Comparison of ENCODE assay signal across 19 mouse cellular contexts in the genomic region with DNA sequence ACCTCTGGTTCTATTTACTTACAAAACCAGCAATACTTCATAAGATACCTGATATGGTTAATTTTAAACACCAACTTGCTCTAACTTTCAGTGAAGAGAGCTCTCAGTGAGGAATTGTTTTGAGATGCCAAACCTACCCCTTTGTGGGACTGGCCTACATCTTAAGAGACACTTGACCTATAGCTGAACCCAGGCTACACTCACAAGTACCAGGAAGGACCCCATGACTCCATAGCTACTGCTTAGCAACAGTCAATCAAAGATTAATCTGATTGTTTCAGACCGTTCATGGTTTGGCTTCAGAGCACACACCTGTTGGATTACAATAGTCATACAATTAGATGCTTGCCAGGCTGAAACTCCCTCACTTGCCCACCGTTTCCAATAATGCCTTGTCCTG.
"Had no signal": no experiment of that assay in that cellular context is flagged by ENCODE, and none has a peak within 500 bp of the region (broad histone marks: within the 10 kb centered on the region; RNA-seq: fewer than 3 reads in every experiment).

No protein-coding gene starts in this region.

- H3K9me3 ChIP-seq: limb, embryonic 15.5 days; liver, embryonic 12.5 days; midbrain, embryonic 13.5 days; neural tube, embryonic 13.5 days; neural tube, embryonic 15.5 days had no signal

- H3K4me3 ChIP-seq: limb, embryonic 15.5 days; liver, embryonic 12.5 days; megakaryocyte, embryonic 14.5 days; midbrain, embryonic 13.5 days; myocyte; neural tube, embryonic 13.5 days; neural tube, embryonic 15.5 days had no signal

- H3K4me1 ChIP-seq: limb, embryonic 15.5 days; liver, embryonic 12.5 days; megakaryocyte, embryonic 14.5 days; midbrain, embryonic 13.5 days; neural tube, embryonic 13.5 days; neural tube, embryonic 15.5 days had no signal

- H3K27ac ChIP-seq: limb, embryonic 15.5 days; liver, embryonic 12.5 days; liver, embryonic 14.5 days; macrophage; midbrain, embryonic 13.5 days; neural tube, embryonic 13.5 days; neural tube, embryonic 15.5 days had no signal

- H3K36me3 ChIP-seq: limb, embryonic 15.5 days; liver, embryonic 12.5 days; midbrain, embryonic 13.5 days; neural tube, embryonic 13.5 days; neural tube, embryonic 15.5 days had no signal

- ATAC-seq: liver, embryonic 12.5 days; midbrain, embryonic 13.5 days; midbrain, embryonic 16.5 days had no signal

- DNase-seq: retina, postnatal 1 day; right cerebral cortex, adult 18-20 months; right cerebral cortex, postnatal 25 days; right cerebral cortex, postnatal 4 days; spleen, adult 18-20 months; thymus, adult 18-20 months; thymus, postnatal 25 days; thymus, postnatal 4 days had no signal

- H3K27me3 ChIP-seq: limb, embryonic 15.5 days; liver, embryonic 12.5 days; megakaryocyte, embryonic 14.5 days; midbrain, embryonic 13.5 days; neural tube, embryonic 13.5 days; neural tube, embryonic 15.5 days had no signal

- H3K9ac ChIP-seq: limb, embryonic 15.5 days; liver, embryonic 12.5 days; liver, embryonic 14.5 days; midbrain, embryonic 13.5 days; neural tube, embryonic 13.5 days; neural tube, embryonic 15.5 days had no signal

- H3K4me2 ChIP-seq: limb, embryonic 15.5 days; liver, embryonic 12.5 days; midbrain, embryonic 11.5 days; midbrain, embryonic 13.5 days; neural tube, embryonic 13.5 days; neural tube, embryonic 15.5 days had no signal
